Mouse (Mus musculus) hindlimb bud, embryonic 11.5 days (tissue): ENCODE data around the gene Cenpf.

ENCODE experiments used
- DNase-seq: peaks from one replicate; pipeline ENCODE4 v3.0.0-alpha.2; 2012; ENCODE audit warnings: low read depth, low spot score; ENCODE audit errors: extremely low spot score

Cenpf gene

GRCm38 (mm10) chr1:189633791-189634190, 54.1 kb downstream of the Cenpf start:
- no peak for DNase-seq

DNA sequence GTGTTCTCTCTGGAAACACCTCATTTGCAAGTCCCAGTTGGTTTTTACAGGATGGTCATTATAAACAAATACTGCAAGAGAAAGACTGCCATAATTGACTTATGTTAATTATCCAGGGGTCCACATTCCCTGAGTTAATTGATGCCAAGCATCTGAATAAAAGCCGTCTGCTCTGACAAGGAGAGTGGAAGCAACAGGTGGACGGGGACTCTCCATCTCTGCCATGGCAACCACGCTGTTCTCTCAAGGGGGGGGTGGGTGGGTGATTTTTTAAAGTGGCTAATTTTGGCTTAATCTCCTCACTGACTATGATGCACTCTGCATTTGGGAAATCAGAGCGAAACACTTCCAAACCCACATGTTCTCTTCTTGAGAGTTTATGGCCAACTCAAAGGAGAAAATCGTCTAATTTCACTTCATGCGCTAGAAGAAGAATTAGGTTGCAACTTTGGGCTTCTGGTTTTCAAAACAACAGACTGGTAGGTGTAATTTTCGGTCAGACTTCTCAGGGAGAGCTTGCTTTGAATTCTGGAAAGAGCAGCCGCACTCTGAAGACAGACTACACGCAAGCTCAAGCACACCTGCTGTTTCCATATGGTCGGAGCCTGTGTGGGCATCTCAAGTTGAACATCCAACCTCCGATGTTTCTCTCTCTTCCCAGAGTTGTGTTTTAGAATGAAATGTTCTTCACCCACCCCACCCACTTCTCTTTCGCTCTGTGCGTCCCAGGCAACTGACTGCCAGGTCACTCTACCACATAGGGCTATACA, 55.8 kb downstream of the Cenpf start:
- no peak for DNase-seq

DNA sequence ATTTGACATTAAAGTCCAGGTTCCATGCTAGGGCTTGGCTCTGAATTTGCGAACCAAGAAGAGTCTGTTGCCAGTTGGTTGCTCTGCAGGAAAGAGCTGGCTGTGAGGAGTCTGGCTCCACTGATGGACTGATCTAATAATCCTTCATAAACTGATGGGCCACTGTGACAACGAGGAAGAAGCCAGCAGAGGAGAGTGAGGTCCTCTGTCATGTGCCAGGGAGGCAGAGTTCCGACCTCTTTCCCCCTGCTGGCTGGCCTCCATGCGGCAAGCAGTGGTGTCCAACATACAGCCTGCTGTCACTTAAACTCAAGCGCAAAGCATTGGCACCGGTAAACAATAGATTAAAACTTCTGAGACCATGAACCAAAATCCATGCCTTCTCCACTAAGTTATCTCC, 57.9 kb downstream of the Cenpf start:
- no peak for DNase-seq

GRCm38 (mm10) chr1:189627976-189628768, 59.7 kb downstream of the Cenpf start:
- DNase-seq: peak; percentile 35

DNA sequence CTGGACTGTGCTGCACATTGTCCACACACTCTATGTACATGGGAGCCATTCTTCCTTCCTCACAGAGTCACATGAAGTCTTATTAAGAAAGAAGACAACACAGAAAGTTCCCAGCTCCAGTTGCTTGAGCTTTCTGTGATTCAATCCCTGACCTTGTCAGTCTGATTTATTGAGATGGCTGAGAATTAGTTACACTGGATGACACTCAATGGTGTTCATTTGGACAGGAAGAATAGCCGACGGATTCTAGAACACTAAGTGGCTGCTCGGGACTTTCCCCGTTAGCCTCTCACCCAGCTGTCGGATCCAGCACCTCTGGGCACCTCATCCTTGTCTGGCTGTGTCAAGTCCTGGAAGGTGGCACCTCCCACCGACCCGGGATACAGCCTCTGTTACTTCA, 63.1 kb downstream of the Cenpf start:
- DNase-seq: no peak

GRCm38 (mm10) chr1:189618970-189619740, 68.7 kb downstream of the Cenpf start:
- DNase-seq: no peak

- no peak for DNase-seq
These were observed 70.5 kb downstream of the Cenpf start for GRCm38 (mm10) chr1:189617381-189617780.

DNA sequence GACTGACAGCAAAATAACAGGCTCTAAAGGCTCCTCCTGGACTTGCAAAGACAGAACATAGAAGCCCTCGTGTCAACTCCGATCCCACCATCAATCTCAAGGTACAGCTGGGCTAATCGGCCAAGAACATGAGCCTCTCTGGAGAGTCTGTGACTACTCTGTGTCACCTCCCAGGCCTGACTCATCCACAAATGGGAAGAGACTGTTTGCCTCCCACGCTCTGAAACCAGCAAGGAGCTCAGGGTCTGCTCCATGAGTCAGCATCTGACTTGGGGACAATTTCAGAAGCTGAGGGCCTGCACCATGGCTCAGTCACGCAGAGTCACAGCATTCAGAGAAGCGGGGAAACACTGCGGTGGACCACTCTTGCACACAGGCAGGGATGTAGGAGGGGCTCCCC, 72.6 kb downstream of the Cenpf start:
- DNase-seq: no peak

DNA sequence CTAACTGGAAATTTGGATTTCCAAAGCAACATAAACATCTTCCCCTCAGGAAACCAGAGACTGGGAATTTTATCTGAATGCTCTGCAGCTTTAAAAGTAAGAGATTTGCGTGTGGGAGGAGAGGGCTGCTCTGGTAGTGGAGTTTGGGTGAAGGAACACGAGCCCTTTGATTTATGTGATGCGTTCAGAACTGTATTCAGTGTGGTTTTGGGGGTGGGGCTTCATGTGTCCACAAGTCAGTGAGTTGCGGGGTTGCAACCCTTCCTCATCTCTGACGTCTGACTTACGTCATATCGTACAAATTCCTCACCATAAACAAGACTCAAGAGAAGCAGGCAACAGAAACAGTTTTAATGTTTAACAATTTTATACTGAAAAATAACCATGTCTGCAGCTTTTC, 74.8 kb downstream of the Cenpf start:
- DNase-seq: no peak

DNA sequence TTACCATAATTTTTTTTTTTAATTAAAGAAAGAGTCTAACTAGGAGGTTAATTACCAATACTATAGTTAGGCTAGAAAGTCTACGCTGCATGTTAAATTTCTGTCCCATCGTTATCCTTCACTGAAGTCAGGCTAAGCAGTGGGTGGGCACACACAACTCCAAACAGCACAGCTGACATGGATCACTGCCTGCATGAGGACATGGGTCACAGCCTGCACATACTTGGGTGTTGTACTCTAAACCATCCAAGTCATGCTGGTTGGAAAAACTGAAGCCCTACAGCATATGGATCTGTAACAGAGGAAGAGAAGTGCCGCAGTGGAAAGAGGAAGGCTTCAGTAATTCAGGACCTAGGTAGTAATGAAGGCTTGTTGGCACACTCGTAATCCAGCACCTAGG, 76.1 kb downstream of the Cenpf start:
- no peak for DNase-seq

GRCm38 (mm10) chr1:189608640-189609039, 79.2 kb downstream of the Cenpf start:
- no peak for DNase-seq

DNA sequence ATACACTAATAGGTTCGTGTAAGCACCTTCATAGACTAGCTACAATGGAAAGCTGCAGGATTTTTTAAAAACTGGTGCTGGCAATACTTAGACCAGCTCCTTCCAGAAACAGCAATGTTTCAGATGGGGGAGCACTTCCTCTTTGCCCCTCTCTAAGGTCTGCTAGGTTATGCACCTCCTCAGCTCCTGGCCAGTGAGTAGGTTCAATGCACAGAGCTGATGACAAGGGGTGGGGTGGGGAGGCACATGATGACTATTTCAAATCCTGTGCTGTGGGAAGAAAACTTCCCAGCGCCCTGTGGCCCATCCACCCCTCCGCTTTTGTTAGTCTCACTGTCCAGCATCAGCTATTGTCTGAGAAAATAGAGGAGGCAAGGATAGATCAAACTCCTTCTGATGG, 79.8 kb downstream of the Cenpf start:
- no peak for DNase-seq

GRCm38 (mm10) chr1:189605598-189606126, 82.2 kb downstream of the Cenpf start:
- no peak for DNase-seq

DNA sequence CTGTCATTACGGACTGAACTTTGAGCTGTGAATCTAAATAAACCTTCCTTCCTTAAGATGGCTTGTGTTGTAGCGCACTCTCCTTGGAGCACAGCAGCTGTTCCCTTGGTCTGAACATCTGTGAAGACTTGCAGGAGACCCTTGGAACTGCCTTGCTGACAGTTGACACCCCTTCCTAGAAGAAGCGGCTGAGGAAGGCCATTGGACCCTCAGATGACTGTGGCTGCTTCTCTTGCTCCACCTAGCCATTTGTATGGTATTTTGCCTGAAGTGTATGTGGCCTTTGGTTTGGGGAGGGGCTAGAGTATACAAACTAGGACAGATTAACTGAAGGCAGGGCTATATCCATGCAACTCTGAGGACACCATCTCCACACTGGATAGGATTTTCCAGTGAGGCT, 90.8 kb downstream of the Cenpf start:
- DNase-seq: no peak
